Mouse (Mus musculus) small intestine, adult 2 months (tissue): ENCODE measurements around the gene Ntf5. TPM values are rescaled to one million over a fixed set of nuclear protein-coding genes. Genes with fewer than 3 reads are reported as not detected.

Experiments
- H3K27ac ChIP-seq: fragments of 200-500 bp; 2 replicates; pipeline ENCODE4 v1.5.1; 2012; ENCODE audit warnings: low read depth, low read length, control low read depth, inconsistent platforms; ENCODE audit not compliant: insufficient read depth
- H3K27me3 ChIP-seq: fragments of 200-500 bp; 2 replicates; pipeline ENCODE4 v1.6.1; 2012; ENCODE audit warnings: mild to moderate bottlenecking, moderate library complexity, low read length, inconsistent platforms; ENCODE audit not compliant: control insufficient read depth, insufficient read depth
- H3K36me3 ChIP-seq: fragments of 200-500 bp; 2 replicates; pipeline ENCODE4 v1.6.1; 2012; ENCODE audit warnings: mild to moderate bottlenecking, low read length, control low read depth, inconsistent platforms; ENCODE audit not compliant: control insufficient read depth, insufficient read depth
- H3K4me1 ChIP-seq: fragments of 200-500 bp; 2 replicates; pipeline ENCODE4 v1.6.1; 2012; ENCODE audit warnings: low read length, inconsistent platforms, mixed read lengths; ENCODE audit not compliant: control insufficient read depth, insufficient read depth, insufficient read length
- H3K4me3 ChIP-seq: fragments of 200-500 bp; 2 replicates; pipeline ENCODE4 v1.5.1; 2012; ENCODE audit warnings: low read depth, mild to moderate bottlenecking, control low read depth, inconsistent platforms, low read length, moderate library complexity
- CTCF ChIP-seq: fragments of 200-500 bp; IDR thresholded peaks from 2 replicates; pipeline ENCODE4 v1.5.1; 2012; ENCODE audit warnings: low read depth, mild to moderate bottlenecking, control low read depth, inconsistent platforms, low read length, moderate library complexity, mixed read lengths; ENCODE audit not compliant: insufficient replicate concordance, insufficient read length; ENCODE audit errors: extremely low read depth
- POLR2A ChIP-seq: fragments of 200-500 bp; IDR thresholded peaks from 2 replicates; pipeline ENCODE4 v1.6.1; 2012; ENCODE audit warnings: low read depth, mild to moderate bottlenecking, control low read depth, inconsistent platforms, low read length, moderate library complexity
- WGBS: fragments of 180-500 bp; shearing (Covaris S2); methylation state at CpG from one replicate; pipeline ENCODE4 v1.1.7; 2018; 5-methylcytosine and 5-hydroxymethylcytosine counted together
- polyA plus RNA-seq: library from polyadenylated mRNA; depleted of rRNA; stranded (reverse); fragments of >200 nt; gene quantifications from 2 replicates; pipeline ENCODE4 v1.2.3, GENCODE M21; 2012; rRNA removed

The Ntf5 gene
- polyA plus RNA-seq, 1 experiment = 0.28 TPM

DNA sequence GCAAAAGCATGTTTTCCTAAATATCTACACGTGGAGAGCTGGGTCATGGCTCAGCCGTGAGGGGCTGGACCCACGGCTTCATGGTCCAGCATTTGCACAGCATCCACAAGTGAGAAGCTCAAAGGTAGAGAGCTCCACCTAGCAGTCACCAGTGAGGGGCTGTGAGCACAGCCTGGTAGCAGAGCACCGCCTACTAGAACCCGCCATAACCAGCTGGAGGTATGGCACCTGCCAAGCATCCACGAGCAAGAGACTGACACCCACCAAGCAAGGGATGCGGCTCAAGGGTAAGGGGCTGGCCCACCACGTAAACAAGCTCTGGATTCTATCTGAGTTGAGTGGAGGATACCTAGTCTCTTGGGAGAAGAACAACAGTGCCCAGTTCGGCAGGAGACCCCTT lies 52.1 kb downstream of the Ntf5 start:
- WGBS = 73% methylated on average over 9 of the region's 9 CpGs
- Histone ChIP-seq H3K4me1 (peaks cover 9% of the 10 kb centered on the region), H3K36me3 (peaks cover 13% of the 10 kb centered on the region), H3K27me3 (no peaks in the 10 kb centered on the region), H3K4me3 (peak overlapping the region; percentile 81), H3K27ac (no peak overlapping the region)
- TF ChIP-seq CTCF (no peak), POLR2A (no peak)

GRCm38 (mm10) chr7:45466283-45467089 lies 53.0 kb downstream of the Ntf5 start, which contains the start of gene Bax:
TSS of gene Bax (minus strand) at chr7:45466898.
- TF ChIP-seq CTCF (no peak), POLR2A (peak; percentile 66)
- peaks cover 3% of the 10 kb centered on the region for H3K4me1 ChIP-seq
- no peaks in the 10 kb centered on the region for H3K27me3 ChIP-seq
- H3K27ac ChIP-seq = no peak within 1 kb of the TSS
- H3K36me3 ChIP-seq = peaks cover 13% of the 10 kb centered on the region
- H3K4me3 ChIP-seq = peak within 1 kb of the TSS; percentile 81
- under 1% methylated on average over 56 of the region's 58 CpGs for WGBS

Other genes starting within 250 kb of the Ntf5 start
- gene Slc17a7, start 249.7 kb upstream of the Ntf5 start, polyA plus RNA-seq = 0.03 and 0.09 TPM in 2 replicates
- not detected in 2 replicates for gene Gfy, start 234.1 kb upstream of the Ntf5 start, polyA plus RNA-seq
- gene Pth2, start 232.7 kb upstream of the Ntf5 start, polyA plus RNA-seq = not detected in 2 replicates
- not detected in 2 replicates for gene Ccdc155, start 208.8 kb upstream of the Ntf5 start, polyA plus RNA-seq
- 0.24 and 0.84 TPM in 2 replicates for gene Dkkl1, start 201.5 kb upstream of the Ntf5 start, polyA plus RNA-seq
- 8.0 and 32.2 TPM in 2 replicates for gene Tead2, start 197.9 kb upstream of the Ntf5 start, polyA plus RNA-seq
- 33.4 and 63.6 TPM in 2 replicates for gene Cd37, start 174.6 kb upstream of the Ntf5 start, polyA plus RNA-seq
- not detected in 2 replicates for gene Slc6a16, start 172.6 kb upstream of the Ntf5 start, polyA plus RNA-seq
- gene Slc6a21, start 136.2 kb upstream of the Ntf5 start, polyA plus RNA-seq = not detected in 2 replicates
- 101 and 257 TPM in 2 replicates for gene Trpm4, start 79.9 kb upstream of the Ntf5 start, polyA plus RNA-seq
- 0.14 and 0.46 TPM in 2 replicates for gene Hrc, start 78.4 kb upstream of the Ntf5 start, polyA plus RNA-seq
- 15.4 and 63.9 TPM in 2 replicates for gene Ppfia3, start 46.7 kb upstream of the Ntf5 start, polyA plus RNA-seq
- 2.9 and 4.0 TPM in 2 replicates for gene Lin7b, start 43.1 kb upstream of the Ntf5 start, polyA plus RNA-seq
- gene Snrnp70, start 18.0 kb upstream of the Ntf5 start, polyA plus RNA-seq = 73.2 and 122 TPM in 2 replicates
- gene Kcna7, start 8.0 kb upstream of the Ntf5 start, polyA plus RNA-seq = 0.04 TPM in 1 of 2 replicates, not detected in the other
- 0.66 TPM in 1 of 2 replicates, not detected in the other for gene Lhb, start 7.1 kb downstream of the Ntf5 start, polyA plus RNA-seq
- 9.5 and 9.6 TPM in 2 replicates for gene Gys1, start 21.1 kb downstream of the Ntf5 start, polyA plus RNA-seq
- gene Ruvbl2, start 24.4 kb downstream of the Ntf5 start, polyA plus RNA-seq = 22.3 and 54.3 TPM in 2 replicates
- gene Ftl1, start 46.2 kb downstream of the Ntf5 start, polyA plus RNA-seq = 1,857 and 2,336 TPM in 2 replicates
- 57.1 and 105 TPM in 2 replicates for gene Bax, start 53.2 kb downstream of the Ntf5 start, polyA plus RNA-seq
- 0.09 TPM in 1 of 2 replicates, not detected in the other for gene Tulp2, start 68.2 kb downstream of the Ntf5 start, polyA plus RNA-seq
- gene Gm45808, start 73.1 kb downstream of the Ntf5 start, polyA plus RNA-seq = 0.23 TPM in 1 of 2 replicates, not detected in the other
- gene Dhdh, start 75.1 kb downstream of the Ntf5 start, polyA plus RNA-seq = 0.34 and 0.41 TPM in 2 replicates
- gene Nucb1, start 96.7 kb downstream of the Ntf5 start, polyA plus RNA-seq = 143 and 456 TPM in 2 replicates
- gene Ppp1r15a, start 112.6 kb downstream of the Ntf5 start, polyA plus RNA-seq = 15.3 and 15.9 TPM in 2 replicates
- gene Plekha4, start 112.6 kb downstream of the Ntf5 start, polyA plus RNA-seq = 4.7 and 4.9 TPM in 2 replicates
- 0.20 and 0.25 TPM in 2 replicates for gene Hsd17b14, start 141.2 kb downstream of the Ntf5 start, polyA plus RNA-seq
- gene Bcat2, start 156.5 kb downstream of the Ntf5 start, polyA plus RNA-seq = 26.3 and 41.8 TPM in 2 replicates
- 0.29 and 4.2 TPM in 2 replicates for gene Fgf21, start 201.8 kb downstream of the Ntf5 start, polyA plus RNA-seq
- 1.7 and 2.5 TPM in 2 replicates for gene Fut1, start 203.6 kb downstream of the Ntf5 start, polyA plus RNA-seq
- 0.24 and 0.25 TPM in 2 replicates for gene Izumo1, start 208.1 kb downstream of the Ntf5 start, polyA plus RNA-seq
- 7.2 and 11.6 TPM in 2 replicates for gene Rasip1, start 213.8 kb downstream of the Ntf5 start, polyA plus RNA-seq
- gene Mamstr, start 226.3 kb downstream of the Ntf5 start, polyA plus RNA-seq = 0.63 and 0.84 TPM in 2 replicates